Mouse (Mus musculus): Measurements from ENCODE around the gene Ednrb. TPM values are rescaled to one million over a fixed set of nuclear protein-coding genes. Genes with fewer than 3 reads are reported as not detected.

Ednrb gene
- polyA plus RNA-seq, 1 experiment, result not detected

- H3ac ChIP-seq (ENCODE audit: control insufficient read depth, insufficient read length, low read depth), result no peak overlapping the region
- no peak overlapping the region for H3K4me3 ChIP-seq (ENCODE audit: insufficient read depth, poor library complexity, severe bottlenecking)
- H3K27me3 ChIP-seq (ENCODE audit: control insufficient read depth, insufficient read depth, insufficient read length), result no peaks in the 10 kb centered on the region
- H3K79me2 ChIP-seq (ENCODE audit: control insufficient read depth, insufficient read depth), result no peaks in the 10 kb centered on the region
- H3K79me3 ChIP-seq (ENCODE audit: low read depth), result no peaks in the 10 kb centered on the region
- TF ChIP-seq MYOG (IDR thresholded peaks at IDR 0.05; ENCODE audit: control insufficient read depth, extremely low read depth, insufficient read length) (no peak), USF1 (IDR thresholded peaks at IDR 0.05; ENCODE audit: low read depth) (no peak), MYOD1 (IDR thresholded peaks at IDR 0.05; ENCODE audit: control insufficient read depth, insufficient read length, low read depth) (no peak), MAX (IDR thresholded peaks at IDR 0.05) (no peak), CTCF (IDR thresholded peaks at IDR 0.05; ENCODE audit: control insufficient read depth, insufficient read depth, insufficient read length) (no peak), CEBPB (IDR thresholded peaks at IDR 0.05; ENCODE audit: low read depth) (no peak), FOSL1 (IDR thresholded peaks at IDR 0.05; ENCODE audit: insufficient read depth, low read length, poor library complexity, severe bottlenecking) (no peak)
- H3K36me3 ChIP-seq (ENCODE audit: control insufficient read depth, insufficient read depth), result no peaks in the 10 kb centered on the region
These were observed 40.1 kb downstream of the Ednrb start for GRCm38 (mm10) chr14:103803907-103804659.

GRCm38 (mm10) chr14:103797123-103797522 lies 47.1 kb downstream of the Ednrb start:
- Histone ChIP-seq H3K27me3 (ENCODE audit: control insufficient read depth, insufficient read depth, insufficient read length) (no peaks in the 10 kb centered on the region), H3K79me3 (ENCODE audit: low read depth) (no peaks in the 10 kb centered on the region), H3K79me2 (ENCODE audit: control insufficient read depth, insufficient read depth) (no peaks in the 10 kb centered on the region), H3K4me3 (ENCODE audit: insufficient read depth, poor library complexity, severe bottlenecking) (no peak overlapping the region), H3K36me3 (ENCODE audit: control insufficient read depth, insufficient read depth) (no peaks in the 10 kb centered on the region), H3ac (ENCODE audit: control insufficient read depth, insufficient read length, low read depth) (no peak overlapping the region)
- no peak for TF ChIP-seq CTCF (IDR thresholded peaks at IDR 0.05; ENCODE audit: control insufficient read depth, insufficient read depth, insufficient read length)
- TF ChIP-seq MYOD1 (IDR thresholded peaks at IDR 0.05; ENCODE audit: control insufficient read depth, insufficient read length, low read depth), result no peak
- no peak for TF ChIP-seq MAX (IDR thresholded peaks at IDR 0.05)
- TF ChIP-seq USF1 (IDR thresholded peaks at IDR 0.05; ENCODE audit: low read depth), result no peak
- TF ChIP-seq MYOG (IDR thresholded peaks at IDR 0.05; ENCODE audit: control insufficient read depth, extremely low read depth, insufficient read length), result no peak
- TF ChIP-seq CEBPB (IDR thresholded peaks at IDR 0.05; ENCODE audit: low read depth), result no peak
- TF ChIP-seq FOSL1 (IDR thresholded peaks at IDR 0.05; ENCODE audit: insufficient read depth, low read length, poor library complexity, severe bottlenecking), result no peak

GRCm38 (mm10) chr14:103795591-103795990 lies 48.6 kb downstream of the Ednrb start:
- Histone ChIP-seq H3ac (ENCODE audit: control insufficient read depth, insufficient read length, low read depth) (no peak overlapping the region), H3K79me3 (ENCODE audit: low read depth) (no peaks in the 10 kb centered on the region), H3K4me3 (ENCODE audit: insufficient read depth, poor library complexity, severe bottlenecking) (no peak overlapping the region), H3K36me3 (ENCODE audit: control insufficient read depth, insufficient read depth) (no peaks in the 10 kb centered on the region), H3K27me3 (ENCODE audit: control insufficient read depth, insufficient read depth, insufficient read length) (no peaks in the 10 kb centered on the region), H3K79me2 (ENCODE audit: control insufficient read depth, insufficient read depth) (no peaks in the 10 kb centered on the region)
- TF ChIP-seq MAX (IDR thresholded peaks at IDR 0.05) (no peak), USF1 (IDR thresholded peaks at IDR 0.05; ENCODE audit: low read depth) (no peak), MYOG (IDR thresholded peaks at IDR 0.05; ENCODE audit: control insufficient read depth, extremely low read depth, insufficient read length) (no peak), MYOD1 (IDR thresholded peaks at IDR 0.05; ENCODE audit: control insufficient read depth, insufficient read length, low read depth) (no peak), FOSL1 (IDR thresholded peaks at IDR 0.05; ENCODE audit: insufficient read depth, low read length, poor library complexity, severe bottlenecking) (no peak), CEBPB (IDR thresholded peaks at IDR 0.05; ENCODE audit: low read depth) (no peak)

- Histone ChIP-seq H3K79me3 (ENCODE audit: low read depth) (no peaks in the 10 kb centered on the region), H3K79me2 (ENCODE audit: control insufficient read depth, insufficient read depth) (no peaks in the 10 kb centered on the region), H3K27me3 (ENCODE audit: control insufficient read depth, insufficient read depth, insufficient read length) (no peaks in the 10 kb centered on the region), H3K4me3 (ENCODE audit: insufficient read depth, poor library complexity, severe bottlenecking) (no peak overlapping the region), H3K36me3 (ENCODE audit: control insufficient read depth, insufficient read depth) (no peaks in the 10 kb centered on the region), H3ac (ENCODE audit: control insufficient read depth, insufficient read length, low read depth) (no peak overlapping the region)
- TF ChIP-seq CTCF (IDR thresholded peaks at IDR 0.05; ENCODE audit: control insufficient read depth, insufficient read depth, insufficient read length) (no peak), FOSL1 (IDR thresholded peaks at IDR 0.05; ENCODE audit: insufficient read depth, low read length, poor library complexity, severe bottlenecking) (no peak), MAX (IDR thresholded peaks at IDR 0.05) (no peak), CEBPB (IDR thresholded peaks at IDR 0.05; ENCODE audit: low read depth) (no peak), MYOD1 (IDR thresholded peaks at IDR 0.05; ENCODE audit: control insufficient read depth, insufficient read length, low read depth) (no peak), MYOG (IDR thresholded peaks at IDR 0.05; ENCODE audit: control insufficient read depth, extremely low read depth, insufficient read length) (no peak), USF1 (IDR thresholded peaks at IDR 0.05; ENCODE audit: low read depth) (no peak)
These were observed 50.8 kb downstream of the Ednrb start for GRCm38 (mm10) chr14:103793409-103793808.

GRCm38 (mm10) chr14:103792726-103793125 lies 51.5 kb downstream of the Ednrb start:
- Histone ChIP-seq H3K79me2 (ENCODE audit: control insufficient read depth, insufficient read depth) (no peaks in the 10 kb centered on the region), H3K4me3 (ENCODE audit: insufficient read depth, poor library complexity, severe bottlenecking) (no peak overlapping the region), H3K79me3 (ENCODE audit: low read depth) (no peaks in the 10 kb centered on the region), H3K36me3 (ENCODE audit: control insufficient read depth, insufficient read depth) (no peaks in the 10 kb centered on the region), H3ac (ENCODE audit: control insufficient read depth, insufficient read length, low read depth) (no peak overlapping the region), H3K27me3 (ENCODE audit: control insufficient read depth, insufficient read depth, insufficient read length) (no peaks in the 10 kb centered on the region)
- TF ChIP-seq MYOD1 (IDR thresholded peaks at IDR 0.05; ENCODE audit: control insufficient read depth, insufficient read length, low read depth), result no peak
- no peak for TF ChIP-seq CEBPB (IDR thresholded peaks at IDR 0.05; ENCODE audit: low read depth)
- TF ChIP-seq USF1 (IDR thresholded peaks at IDR 0.05; ENCODE audit: low read depth), result no peak
- TF ChIP-seq MAX (IDR thresholded peaks at IDR 0.05), result no peak
- TF ChIP-seq MYOG (IDR thresholded peaks at IDR 0.05; ENCODE audit: control insufficient read depth, extremely low read depth, insufficient read length), result no peak
- no peak for TF ChIP-seq CTCF (IDR thresholded peaks at IDR 0.05; ENCODE audit: control insufficient read depth, insufficient read depth, insufficient read length)
- no peak for TF ChIP-seq FOSL1 (IDR thresholded peaks at IDR 0.05; ENCODE audit: insufficient read depth, low read length, poor library complexity, severe bottlenecking)
